Mouse (Mus musculus) frontal cortex, adult 2 months (tissue): ENCODE measurements around the gene Nudt22. TPM values are rescaled to one million over a fixed set of nuclear protein-coding genes. Genes with fewer than 3 reads are reported as not detected.
A peak's percentile ranks its signal among the peaks of the same experiment; 100 is the strongest.

Experiments
- DNase-seq, 2 experiments: peaks; one replicate each; pipeline ENCODE4 v3.0.0; 2022; ENCODE audit warnings: low spot score in 1 of 2; ENCODE audit errors: extremely low spot score in 1 of 2
- polyA plus RNA-seq: library from polyadenylated mRNA; depleted of rRNA; stranded (reverse); fragments of >200 nt; gene quantifications from 2 replicates; pipeline ENCODE4 v1.2.3, GENCODE M21; 2012

Nudt22 gene
- polyA plus RNA-seq, 1 experiment: 12.5 TPM

GRCm38 (mm10) chr19:6979001-6979479, 16.9 kb downstream of the Nudt22 start:
- DNase-seq: peak; percentile 56 to 62

- no peak for DNase-seq
Measured at GRCm38 (mm10) chr19:6978639-6978974, 17.3 kb downstream of the Nudt22 start.

- no peak for DNase-seq
Measured at GRCm38 (mm10) chr19:6977759-6978638, 17.9 kb downstream of the Nudt22 start.

GRCm38 (mm10) chr19:6975537-6976521, 20.1 kb downstream of the Nudt22 start, which contains the start of gene Plcb3:
TSS of gene Plcb3 (minus strand) at chr19:6976470.
- peak in 1 of 2 experiments; percentile 69 for DNase-seq

- DNase-seq: peak in 1 of 2 experiments; percentile 75
Measured at GRCm38 (mm10) chr19:6974211-6975205, 21.4 kb downstream of the Nudt22 start, which contains the start of gene Ppp1r14b. TSS of gene Ppp1r14b (plus strand) at chr19:6974968.

- DNase-seq: no peak
Measured at GRCm38 (mm10) chr19:6973581-6974190, 22.2 kb downstream of the Nudt22 start.

GRCm38 (mm10) chr19:6972247-6972917, 23.5 kb downstream of the Nudt22 start:
- no peak for DNase-seq

GRCm38 (mm10) chr19:6971644-6972043, 24.3 kb downstream of the Nudt22 start:
- DNase-seq: no peak

GRCm38 (mm10) chr19:6970460-6971085, 25.3 kb downstream of the Nudt22 start:
- DNase-seq: no peak

GRCm38 (mm10) chr19:6969665-6970381, 26.1 kb downstream of the Nudt22 start:
- DNase-seq: no peak

- no peak for DNase-seq
Measured at GRCm38 (mm10) chr19:6969291-6969664, 26.6 kb downstream of the Nudt22 start.

- DNase-seq: no peak
Measured at GRCm38 (mm10) chr19:6968491-6969271, 27.2 kb downstream of the Nudt22 start.

GRCm38 (mm10) chr19:6956461-6956860, 39.5 kb downstream of the Nudt22 start:
- no peak for DNase-seq

- DNase-seq: no peak
Measured at GRCm38 (mm10) chr19:6955424-6955823, 40.5 kb downstream of the Nudt22 start.

- no peak for DNase-seq
Measured at GRCm38 (mm10) chr19:6954046-6954445, 41.9 kb downstream of the Nudt22 start.

- no peak for DNase-seq
Measured at GRCm38 (mm10) chr19:6952712-6953037, 43.2 kb downstream of the Nudt22 start.
